Mouse (Mus musculus): ENCODE results near the gene Dnajc28. TPM values are rescaled to one million over a fixed set of nuclear protein-coding genes. Genes with fewer than 3 reads are reported as not detected.

The Dnajc28 gene
- total RNA-seq (2023) = 1 to 10 TPM; 1.2 to 1.8 TPM

DNA sequence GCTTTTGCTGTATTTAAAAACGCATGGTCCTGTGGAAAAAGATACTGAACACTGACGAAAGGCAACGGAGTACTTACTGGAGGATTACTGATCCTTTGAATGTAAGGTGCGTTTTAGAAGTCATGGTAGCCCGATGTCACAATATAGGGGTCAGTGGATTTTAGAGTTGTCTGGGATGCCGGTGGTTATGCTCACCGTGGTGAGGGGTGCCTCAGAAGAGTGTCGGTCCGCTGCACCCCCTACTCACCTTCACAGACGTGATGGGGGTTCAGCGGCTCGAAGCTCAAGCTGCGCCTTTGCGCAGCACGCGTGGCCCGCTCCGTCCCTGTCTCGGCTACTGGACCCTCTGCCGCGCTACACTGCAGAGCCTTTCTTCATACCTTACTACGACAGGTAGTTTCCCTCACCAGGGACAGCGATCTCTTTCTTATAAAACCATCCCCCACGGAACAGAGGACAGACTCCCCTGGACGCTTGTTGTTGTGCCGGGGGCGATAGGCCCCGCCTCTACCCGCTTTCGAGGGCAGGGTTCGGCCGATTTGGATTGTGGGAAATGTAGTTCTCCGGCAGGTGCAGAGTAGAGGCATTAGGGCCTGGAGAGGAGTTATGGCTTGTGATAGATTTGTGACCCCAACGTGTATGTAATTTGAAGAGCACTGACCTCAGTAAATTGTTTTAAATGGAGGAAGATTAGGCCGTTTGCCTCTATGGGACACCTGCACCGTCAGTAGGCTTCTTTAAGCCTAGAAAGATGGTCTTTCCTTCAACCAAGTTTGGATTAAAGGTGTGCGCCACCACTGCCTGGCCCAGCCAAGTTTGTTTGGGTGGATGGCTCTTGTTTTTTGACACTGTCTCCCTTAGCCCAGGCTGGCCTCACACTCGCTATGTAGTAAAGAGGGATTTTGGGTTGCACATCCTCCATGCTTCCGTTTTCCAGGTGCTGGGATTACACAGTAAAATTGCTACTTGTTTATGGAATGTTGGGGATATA, at the start of gene Dnajc28:
Gene Dnajc28, minus strand, starts transcription at position 516 of the 991 bp plus-strand sequence.

DNA sequence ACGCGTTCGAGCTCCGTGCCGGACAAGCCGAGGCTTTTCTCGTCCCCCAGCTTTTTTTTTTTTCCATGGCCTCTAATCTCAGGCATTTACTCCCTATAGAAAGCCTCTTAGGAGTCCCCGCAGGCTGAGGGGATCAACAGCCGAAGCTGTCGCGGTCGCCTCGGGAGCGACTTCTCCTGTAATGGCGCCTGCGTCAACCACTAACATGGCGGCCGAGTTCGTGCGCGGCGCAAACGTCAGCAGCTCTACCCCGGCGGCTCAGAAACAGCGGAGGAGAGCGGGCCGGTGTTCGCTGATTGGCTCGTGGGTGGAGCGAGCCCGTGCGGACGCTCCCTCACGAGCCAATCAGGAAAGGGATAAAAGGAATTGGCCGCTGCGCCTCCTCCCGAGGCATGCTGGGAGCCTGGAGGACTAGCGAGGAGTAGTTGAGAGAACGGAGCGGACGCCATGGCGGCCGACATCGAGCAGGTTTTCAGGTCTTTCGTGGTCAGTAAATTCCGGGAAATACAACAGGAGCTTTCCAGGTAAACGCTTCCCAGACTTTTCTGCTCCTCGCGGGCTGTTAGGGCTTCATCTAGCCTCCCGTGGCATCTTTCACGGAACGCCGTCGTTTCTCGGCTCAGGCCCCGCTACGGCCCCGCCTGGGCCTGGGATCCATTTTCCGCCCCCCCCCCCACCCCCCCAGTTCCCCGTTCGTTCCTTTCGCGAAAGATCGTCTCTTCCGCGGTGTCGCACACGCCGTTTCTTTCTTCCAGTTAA, 28.8 kb upstream of the Dnajc28 start, which contains the start of gene Son:
Gene Son, plus strand, starts transcription at position 46 of the 759 bp plus-strand sequence.

DNA sequence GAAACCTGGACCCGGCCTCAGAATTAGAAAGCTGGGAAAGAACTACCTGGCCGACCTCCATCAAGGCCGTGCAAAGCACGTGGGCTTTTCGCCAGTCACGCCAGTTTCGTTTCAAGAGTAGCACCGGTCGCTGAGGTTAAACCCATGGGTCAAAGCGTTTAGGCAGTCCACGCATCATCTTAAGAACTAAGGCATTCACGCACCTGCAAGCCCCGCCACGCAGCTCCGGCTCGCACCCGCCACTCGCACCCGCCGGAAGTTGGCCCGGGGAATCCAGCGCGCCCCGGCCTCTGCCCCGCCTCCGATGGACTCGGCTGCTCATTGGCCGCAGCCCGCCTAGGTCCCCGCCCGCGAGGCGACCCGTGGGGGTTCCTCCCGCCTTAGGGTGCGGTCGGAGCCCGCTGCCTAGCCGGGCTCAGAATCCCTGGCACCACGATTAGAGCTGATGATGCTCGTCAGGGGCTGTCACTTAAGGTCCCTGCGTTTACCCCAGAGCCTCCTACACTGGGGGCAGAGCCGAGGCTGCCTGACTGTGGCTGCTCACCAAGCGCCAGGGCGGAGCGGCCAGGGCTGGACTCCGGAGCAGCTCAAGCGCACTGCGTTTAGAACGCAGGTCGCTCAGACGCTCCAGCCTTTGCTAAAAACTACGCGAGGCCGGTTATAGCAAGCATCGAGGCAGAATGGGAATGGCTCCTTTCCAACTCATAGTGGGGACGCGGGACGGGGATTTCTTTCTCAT, 28.0 kb upstream of the Dnajc28 start, which contains the start of gene Gart:
Gene Gart, minus strand, starts transcription at position 272 of the 739 bp plus-strand sequence.

DNA sequence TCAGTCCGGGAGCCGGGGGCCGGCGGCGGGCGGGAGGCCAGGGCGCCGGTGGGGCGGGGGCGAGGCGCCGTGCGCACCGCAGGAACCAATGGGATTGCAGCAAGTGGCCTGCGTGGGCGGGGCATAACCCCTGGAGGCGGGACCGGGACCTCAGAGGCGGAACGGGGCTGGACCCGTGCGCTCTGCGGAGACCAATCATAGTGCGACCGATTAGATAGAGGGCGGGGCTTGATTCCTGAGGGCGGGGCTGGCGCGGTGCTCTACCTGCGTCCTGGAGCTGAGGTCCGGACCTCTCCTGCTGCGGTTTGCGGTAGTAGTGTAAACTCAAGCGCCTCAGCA, 21.2 kb downstream of the Dnajc28 start, which contains the start of gene Tmem50b:
Gene Tmem50b, minus strand, starts transcription at position 129 of the 339 bp plus-strand sequence.

Other genes with a start within 250 kb of the Dnajc28 start
- 10 to 100 TPM; 67.1 to 76.7 TPM for gene Ifnar2, start 246.2 kb downstream of the Dnajc28 start, total RNA-seq (2023)
- gene Gm21970, start 227.3 kb downstream of the Dnajc28 start, total RNA-seq (2023) = not detected
- gene Il10rb, start 212.9 kb downstream of the Dnajc28 start, total RNA-seq (2023) = 10 to 100 TPM; 67.7 to 71.1 TPM
- 100 to 1,000 TPM; 133 to 142 TPM for gene Ifnar1, start 133.8 kb downstream of the Dnajc28 start, total RNA-seq (2023)
- 10 to 100 TPM; 43.3 to 52.4 TPM for gene Ifngr2, start 72.0 kb downstream of the Dnajc28 start, total RNA-seq (2023)
- 10 to 100 TPM; 17.7 to 19.1 TPM for gene Tmem50b, start 21.2 kb downstream of the Dnajc28 start, total RNA-seq (2023)
- 100 to 1,000 TPM; 105 to 118 TPM for gene Gart, start 27.9 kb upstream of the Dnajc28 start, total RNA-seq (2023)
- gene Son, start 28.5 kb upstream of the Dnajc28 start, total RNA-seq (2023) = 100 to 1,000 TPM; 456 to 470 TPM
- 100 to 1,000 TPM in 1 of 2 experiments, 10 to 100 TPM in 1; 86.3 to 112 TPM for gene Donson, start 69.7 kb upstream of the Dnajc28 start, total RNA-seq (2023)
- 10 to 100 TPM; 23.1 to 26.8 TPM for gene Cryzl1, start 109.9 kb upstream of the Dnajc28 start, total RNA-seq (2023)
- gene Itsn1, start 110.3 kb upstream of the Dnajc28 start, total RNA-seq (2023) = 1 to 10 TPM; 5.0 to 5.1 TPM

All from T-cell, adult 66 days (primary cell).